Mouse (Mus musculus): ENCODE measurements around the gene Brip1.

The Brip1 gene

GRCm38 (mm10) chr11:86022439-86022838, 178.6 kb downstream of the Brip1 start:
- 25% methylated on average over 4 of the region's 4 CpGs for WGBS

GRCm38 (mm10) chr11:86020033-86020432, 181.0 kb downstream of the Brip1 start:
- WGBS: 57% methylated on average over 1 of the region's 1 CpGs

- 91% methylated on average over 11 of the region's 11 CpGs for WGBS
These were observed 184.8 kb downstream of the Brip1 start for GRCm38 (mm10) chr11:86016242-86016641.

- 82% methylated on average over 2 of the region's 2 CpGs for WGBS
These were observed 187.9 kb downstream of the Brip1 start for GRCm38 (mm10) chr11:86013087-86013486.

- WGBS: 84% methylated on average over 4 of the region's 4 CpGs
These were observed 190.5 kb downstream of the Brip1 start for GRCm38 (mm10) chr11:86010458-86010857.

- WGBS: 75% methylated on average over 10 of the region's 10 CpGs
These were observed 192.6 kb downstream of the Brip1 start for GRCm38 (mm10) chr11:86008211-86008905.
